Mouse (Mus musculus) thymus, postnatal 36 days (tissue): ENCODE measurements around the gene Fbxw16.
"Not testable (repeated sequence)": the region's sequence is repeated elsewhere in the genome, so short reads cannot be mapped to it uniquely, and the experiment has no call there.

Source experiments
- DNase-seq, 2 experiments: peaks; one replicate each; pipeline ENCODE4 v3.0.0; 2022; ENCODE audit warnings: mixed read lengths in 2 of 2

Gene Fbxw16

DNA sequence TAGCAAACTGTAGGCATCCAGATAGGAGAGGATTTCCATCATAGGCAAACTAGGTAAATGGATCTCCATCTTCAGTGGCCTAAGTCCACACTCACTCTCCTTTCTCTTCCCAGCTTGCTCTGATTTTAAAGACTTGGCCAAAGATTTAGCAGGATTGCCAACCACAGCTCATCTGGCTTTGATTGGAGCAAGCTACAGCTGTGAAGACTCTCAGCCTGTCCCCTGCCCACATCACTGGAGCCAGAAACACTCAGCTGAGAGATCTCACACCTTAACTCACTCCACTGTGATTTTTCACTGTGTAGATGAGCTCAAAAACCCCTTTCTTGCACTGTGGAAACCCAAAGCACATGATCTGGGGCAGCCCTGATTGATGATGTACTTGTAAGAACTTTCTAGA, at the start of gene Fbxw16:
Gene Fbxw16 (minus strand): TSS at position 101 of the 400 bp plus-strand sequence.
- no peak for DNase-seq

DNA sequence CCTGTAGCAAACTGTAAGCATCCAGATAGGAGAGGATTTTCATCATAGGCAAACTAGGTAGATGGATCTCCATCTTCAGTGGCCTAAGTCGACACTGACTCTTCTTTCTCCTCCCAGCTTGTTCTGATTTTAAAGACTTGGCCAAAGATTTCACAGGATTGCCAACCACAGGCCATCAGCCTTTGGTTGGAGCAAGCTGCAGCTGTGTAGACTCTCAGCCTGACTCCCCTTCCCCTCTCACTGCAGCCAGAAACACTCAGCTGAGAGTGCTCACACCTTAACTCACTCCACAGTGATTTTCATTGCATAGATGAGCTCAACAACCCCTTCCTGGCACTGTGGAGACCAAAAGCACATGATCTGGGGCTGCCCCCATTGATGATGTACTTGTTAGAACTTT, 46.8 kb upstream of the Fbxw16 start, which contains the start of gene Fbxw19:
Gene Fbxw19 (minus strand): TSS at position 101 of the 400 bp plus-strand sequence.
- DNase-seq = not testable (repeated sequence)

DNA sequence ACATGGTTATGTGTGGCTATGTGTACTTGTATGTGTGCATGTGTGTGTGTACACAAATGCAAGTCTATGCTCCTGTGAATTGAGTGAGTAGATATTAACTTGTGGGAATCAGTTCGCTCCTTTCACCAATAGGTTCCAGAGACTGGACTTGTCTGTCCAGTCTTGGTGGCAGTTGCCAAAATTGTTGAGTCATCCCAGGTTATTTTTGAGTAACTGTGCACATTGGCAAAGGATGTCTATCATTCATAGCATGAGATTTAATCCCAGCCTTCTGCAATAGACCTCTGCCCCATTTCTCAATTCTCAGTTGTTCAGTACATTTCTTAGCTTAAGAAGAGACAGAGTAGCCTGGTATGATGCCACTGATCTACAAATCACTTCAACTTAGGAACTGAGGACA, 16.0 kb downstream of the Fbxw16 start:
- no peak for DNase-seq

DNA sequence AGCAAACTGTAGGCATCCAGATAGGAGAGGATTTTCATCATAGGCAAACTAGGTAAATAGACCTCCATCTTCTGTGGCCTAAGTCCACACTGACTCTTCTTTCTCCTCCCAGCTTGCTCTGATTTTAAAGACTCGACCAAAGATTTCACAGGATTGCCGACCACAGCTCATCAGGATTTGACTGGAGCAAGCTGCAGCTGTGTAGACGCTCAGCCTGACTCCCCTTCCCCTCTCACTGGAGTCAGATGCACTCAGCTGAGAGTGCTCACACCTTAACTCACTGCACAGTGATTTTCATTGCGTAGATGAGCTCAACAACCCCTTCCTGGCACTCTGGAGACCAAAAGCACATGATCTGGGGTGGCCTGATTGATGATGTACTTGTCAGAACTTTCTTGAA, 44.7 kb downstream of the Fbxw16 start, which contains the start of gene Fbxw22:
Gene Fbxw22 (minus strand): TSS at position 101 of the 400 bp plus-strand sequence.
- not testable (repeated sequence) for DNase-seq
